Mouse (Mus musculus) midbrain, embryonic 12.5 days (tissue): ENCODE measurements around the gene Trub1. TPM values are rescaled to one million over a fixed set of nuclear protein-coding genes. Genes with fewer than 3 reads are reported as not detected.

Source experiments
- ATAC-seq: fragments of 200-750 bp; cut with Nextera tagmentation; 2 replicates; pipeline ENCODE4 v1.8.0; 2017; ENCODE audit warnings: low read depth, moderate TSS enrichment, moderate library complexity; ENCODE audit not compliant: low FRiP score
- H3K27ac ChIP-seq: fragments of 300-500 bp; sonication (generic); replicated peaks from 2 replicates; pipeline ENCODE4 v1.5.1; 2016; ENCODE audit warnings: mild to moderate bottlenecking
- H3K27me3 ChIP-seq: fragments of 300-500 bp; sonication (generic); 2 replicates; pipeline ENCODE4 v1.6.1; 2016; ENCODE audit warnings: mild to moderate bottlenecking
- H3K36me3 ChIP-seq: fragments of 300-500 bp; sonication (generic); 2 replicates; pipeline ENCODE4 v1.6.1; 2016
- H3K4me1 ChIP-seq: fragments of 300-500 bp; sonication (generic); 2 replicates; pipeline ENCODE4 v1.6.1; 2016
- H3K4me2 ChIP-seq: fragments of 300-500 bp; sonication (generic); replicated peaks from 2 replicates; pipeline ENCODE4 v1.6.1; 2016; ENCODE audit warnings: mild to moderate bottlenecking, moderate library complexity
- H3K4me3 ChIP-seq: fragments of 300-500 bp; sonication (generic); 2 replicates; pipeline ENCODE4 v1.5.1; 2016; ENCODE audit warnings: mild to moderate bottlenecking
- H3K9ac ChIP-seq: fragments of 300-500 bp; sonication (generic); replicated peaks from 2 replicates; pipeline ENCODE4 v1.6.1; 2016; ENCODE audit warnings: mild to moderate bottlenecking, moderate library complexity
- H3K9me3 ChIP-seq: fragments of 300-500 bp; sonication (generic); 2 replicates; pipeline ENCODE4 v1.6.1; 2016; ENCODE audit warnings: mild to moderate bottlenecking
- WGBS: fragments of 180-500 bp; shearing (Covaris S2); methylation state at CpG from one replicate; pipeline ENCODE4 v1.1.7; 2016; 5-methylcytosine and 5-hydroxymethylcytosine counted together
- polyA plus RNA-seq: library from polyadenylated mRNA; unstranded; fragments of >200 nt; fragmentation: Nextera tagmentation; extraction: Ambion mirVana; gene quantifications from 2 replicates; pipeline ENCODE4 v1.2.1, GENCODE M21; 2016

The Trub1 gene
- polyA plus RNA-seq, 1 experiment from 2014 or later: 21.3 TPM

- 58% methylated on average over 8 of the region's 8 CpGs for WGBS
- ATAC-seq: no peak
- Histone ChIP-seq H3K36me3 (no peaks in the 10 kb centered on the region), H3K27ac (peak overlapping the region; percentile 25; the same call in 1 of the 2 replicates), H3K9ac (no peak overlapping the region), H3K9me3 (no peaks in the 10 kb centered on the region), H3K4me3 (no peak overlapping the region), H3K4me2 (no peak overlapping the region), H3K4me1 (peaks cover 21% of the 10 kb centered on the region), H3K27me3 (no peaks in the 10 kb centered on the region)
These were observed 24.6 kb downstream of the Trub1 start for GRCm38 (mm10) chr19:57477310-57477709.

DNA sequence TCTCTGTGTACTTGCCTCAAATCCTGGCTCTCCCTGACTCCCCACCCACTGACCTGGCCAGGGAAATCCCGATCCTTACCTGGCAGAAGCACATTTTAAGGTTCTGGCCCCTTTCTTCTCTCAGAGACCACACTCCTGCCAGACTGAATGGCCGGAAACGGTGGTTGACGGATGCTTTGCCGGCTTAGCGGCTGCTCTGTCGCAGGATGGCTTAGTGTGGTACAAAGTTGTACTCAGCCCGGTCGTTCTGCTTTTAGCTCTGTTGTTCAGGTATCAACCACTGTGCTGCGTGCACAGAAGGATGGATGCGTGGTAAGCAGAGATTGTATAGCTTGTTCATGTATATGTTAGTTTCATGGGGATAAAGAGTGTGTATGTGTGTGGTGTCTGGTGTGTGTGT is 25.3 kb downstream of the Trub1 start:
- WGBS: 85% methylated on average over 11 of the region's 11 CpGs
- no peak overlapping the region for H3K27ac ChIP-seq

GRCm38 (mm10) chr19:57479886-57480655 is 27.4 kb downstream of the Trub1 start:
- H3K4me1 ChIP-seq: peaks cover 16% of the 10 kb centered on the region
- no peak overlapping the region for H3K4me2 ChIP-seq
- no peak overlapping the region for H3K4me3 ChIP-seq
- H3K27ac ChIP-seq: peak overlapping the region; percentile 54
- no peaks in the 10 kb centered on the region for H3K9me3 ChIP-seq
- ATAC-seq: no peak
- H3K27me3 ChIP-seq: no peaks in the 10 kb centered on the region
- no peak overlapping the region for H3K9ac ChIP-seq
- WGBS: 80% methylated on average over 8 of the region's 8 CpGs
- no peaks in the 10 kb centered on the region for H3K36me3 ChIP-seq

More for the DNA sequence above, 25.3 kb downstream of the Trub1 start:
- Histone ChIP-seq H3K36me3 (no peaks in the 10 kb centered on the region), H3K9me3 (no peaks in the 10 kb centered on the region), H3K4me2 (no peak overlapping the region), H3K4me1 (peaks cover 21% of the 10 kb centered on the region), H3K27me3 (no peaks in the 10 kb centered on the region), H3K4me3 (no peak overlapping the region), H3K9ac (no peak overlapping the region)
- ATAC-seq: no peak

DNA sequence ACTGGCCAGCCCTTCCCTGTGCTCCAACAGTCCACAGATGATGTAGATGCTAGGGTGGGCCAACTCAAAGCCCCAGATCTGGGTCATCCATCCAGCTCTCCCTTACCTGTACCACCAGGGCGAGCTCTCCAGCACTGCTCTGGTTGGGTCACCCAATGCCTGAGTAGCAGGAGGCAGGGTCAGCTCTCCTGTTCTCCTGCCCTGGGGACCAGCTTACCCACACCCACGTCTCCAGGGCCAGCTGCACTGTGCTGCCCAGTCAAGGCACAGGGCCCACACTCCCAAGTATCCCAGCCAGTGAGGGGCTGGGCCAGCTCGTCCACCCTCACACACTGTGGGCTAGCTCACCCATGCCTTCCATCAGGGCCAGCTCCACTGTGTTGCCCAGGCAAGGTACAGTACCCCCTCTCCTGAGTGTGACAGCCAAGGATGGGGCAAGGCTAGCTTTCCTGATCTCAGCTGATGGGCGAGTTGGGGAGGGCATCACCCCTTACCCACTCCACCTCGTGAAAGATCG is 29.1 kb downstream of the Trub1 start:
- no peak for ATAC-seq
- whole genome bisulfite sequencing: 96% methylated on average over 6 of the region's 6 CpGs
- H3K9ac ChIP-seq: no peak overlapping the region

DNA sequence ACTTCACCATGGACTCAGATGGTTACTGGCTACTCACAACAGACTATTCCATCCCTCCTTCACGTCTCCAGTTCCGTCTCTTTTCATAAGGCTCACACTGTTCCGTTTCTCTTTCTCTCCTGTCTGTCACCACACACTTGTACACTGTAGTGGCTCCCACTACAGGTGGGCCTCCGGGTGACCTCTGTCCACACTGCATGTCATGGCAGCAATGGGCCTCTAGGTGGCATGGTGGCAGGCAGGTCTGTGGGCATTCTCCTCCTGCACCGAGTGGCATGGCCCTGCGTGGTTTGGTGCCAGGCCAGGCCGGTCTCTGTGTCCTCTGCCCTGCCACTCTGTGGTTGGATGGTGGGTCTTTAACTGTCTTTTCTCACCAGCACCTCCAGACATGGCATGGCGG is 30.1 kb downstream of the Trub1 start:
- H3K4me1 ChIP-seq: peaks cover 6% of the 10 kb centered on the region
- ATAC-seq: no peak
- no peak overlapping the region for H3K4me2 ChIP-seq
- H3K4me3 ChIP-seq: no peak overlapping the region
- H3K9me3 ChIP-seq: no peaks in the 10 kb centered on the region
- 85% methylated on average over 8 of the region's 8 CpGs for WGBS
- H3K36me3 ChIP-seq: no peaks in the 10 kb centered on the region
- no peaks in the 10 kb centered on the region for H3K27me3 ChIP-seq
- no peak overlapping the region for H3K9ac ChIP-seq
- H3K27ac ChIP-seq: no peak overlapping the region

More for the DNA sequence above, 29.1 kb downstream of the Trub1 start:
- Histone ChIP-seq H3K27ac (no peak overlapping the region), H3K36me3 (no peaks in the 10 kb centered on the region), H3K4me2 (no peak overlapping the region), H3K4me1 (peaks cover 13% of the 10 kb centered on the region), H3K4me3 (no peak overlapping the region), H3K9me3 (no peaks in the 10 kb centered on the region), H3K27me3 (no peaks in the 10 kb centered on the region)

DNA sequence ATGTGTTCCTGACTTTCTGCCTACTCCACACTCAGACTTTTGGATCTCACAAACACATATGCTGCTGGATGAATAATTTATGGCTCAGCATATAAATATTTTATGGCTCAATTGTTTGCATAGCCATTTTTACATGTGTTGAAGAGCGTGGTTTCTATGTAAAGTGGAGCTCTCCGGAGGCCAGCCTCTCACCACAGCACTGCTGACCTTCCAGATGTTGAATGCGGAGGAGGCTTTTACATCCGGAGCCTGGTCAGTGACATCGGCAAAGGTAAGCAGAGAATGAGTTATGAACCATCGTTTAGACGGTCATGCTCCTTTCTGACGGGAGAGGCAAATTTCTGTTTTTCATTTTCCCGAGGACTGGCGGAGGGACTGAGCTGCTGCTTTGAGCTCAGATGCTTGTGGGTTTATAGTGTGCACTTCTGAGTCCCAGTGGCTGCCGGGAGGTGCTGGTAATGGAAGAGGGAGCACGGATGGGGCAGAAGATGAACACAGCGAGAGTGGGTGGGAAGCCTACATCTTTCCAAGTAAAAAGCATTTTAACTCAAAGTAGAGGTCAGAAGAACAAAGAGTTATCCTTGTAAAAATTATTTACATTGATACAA is 34.4 kb downstream of the Trub1 start:
- WGBS: 79% methylated on average over 13 of the region's 13 CpGs
- Histone ChIP-seq H3K9me3 (no peaks in the 10 kb centered on the region), H3K4me2 (no peak overlapping the region), H3K36me3 (no peaks in the 10 kb centered on the region), H3K4me1 (peaks cover 4% of the 10 kb centered on the region; the same call in 1 of the 2 replicates), H3K27me3 (no peaks in the 10 kb centered on the region), H3K9ac (no peak overlapping the region), H3K27ac (peak overlapping the region; percentile 60; the same call in 1 of the 2 replicates), H3K4me3 (no peak overlapping the region)
- no peak for ATAC-seq

- Histone ChIP-seq H3K4me1 (peaks cover 4% of the 10 kb centered on the region; the same call in 1 of the 2 replicates), H3K4me3 (no peak overlapping the region), H3K27me3 (no peaks in the 10 kb centered on the region), H3K27ac (no peak overlapping the region), H3K9me3 (no peaks in the 10 kb centered on the region), H3K36me3 (no peaks in the 10 kb centered on the region), H3K4me2 (no peak overlapping the region), H3K9ac (no peak overlapping the region)
- WGBS: 85% methylated on average over 7 of the region's 7 CpGs
- ATAC-seq: no peak
These were observed 36.8 kb downstream of the Trub1 start for GRCm38 (mm10) chr19:57489527-57489926.

DNA sequence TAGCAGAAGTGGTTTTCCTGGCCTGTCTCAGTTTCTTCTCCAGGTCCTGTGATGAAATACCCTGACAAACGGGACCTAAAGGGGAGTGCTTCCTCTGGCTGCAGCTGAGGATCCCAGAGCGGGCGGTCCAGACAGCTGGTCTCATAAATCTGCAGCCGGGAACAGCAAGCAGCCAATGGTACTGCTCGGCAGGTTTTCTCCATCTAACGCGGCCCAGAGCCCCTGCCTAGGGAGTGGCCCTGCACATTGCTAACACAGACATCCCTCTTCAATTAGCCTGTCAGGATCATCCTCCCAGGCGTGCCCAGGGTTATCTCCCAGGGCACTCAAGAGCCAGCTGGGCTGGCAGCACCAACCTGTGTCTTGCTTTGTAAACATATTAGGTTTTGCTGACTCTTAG is 38.3 kb downstream of the Trub1 start:
- 37% methylated on average over 8 of the region's 8 CpGs for WGBS

DNA sequence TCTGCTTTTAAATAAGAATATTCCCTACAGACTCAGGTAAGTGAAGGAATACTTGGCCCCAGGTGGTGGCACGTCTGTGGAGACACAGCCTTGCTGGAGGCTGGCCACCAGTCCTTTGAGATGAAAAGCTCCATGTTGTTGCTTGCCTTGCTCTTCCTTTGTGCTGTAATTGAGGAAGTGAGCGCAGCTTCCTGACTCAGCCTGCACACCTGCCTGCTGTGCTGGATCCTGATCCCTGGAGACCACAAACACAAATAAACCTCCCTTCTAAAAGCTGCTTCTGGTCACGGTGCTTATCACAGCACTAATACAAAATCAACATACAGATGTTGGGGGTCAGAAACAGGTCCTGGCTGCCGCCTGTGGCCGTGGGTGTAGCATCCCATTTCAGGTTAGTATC is 41.3 kb downstream of the Trub1 start:
- Histone ChIP-seq H3K9me3 (no peaks in the 10 kb centered on the region), H3K4me3 (no peak overlapping the region), H3K9ac (no peak overlapping the region), H3K27ac (no peak overlapping the region), H3K36me3 (no peaks in the 10 kb centered on the region), H3K4me1 (peaks cover 4% of the 10 kb centered on the region; the same call in 1 of the 2 replicates), H3K27me3 (no peaks in the 10 kb centered on the region), H3K4me2 (no peak overlapping the region)
- WGBS: 84% methylated on average over 5 of the region's 5 CpGs
- ATAC-seq: no peak

More for the DNA sequence above, 38.3 kb downstream of the Trub1 start:
- Histone ChIP-seq H3K27me3 (no peaks in the 10 kb centered on the region), H3K27ac (peak overlapping the region; percentile 64), H3K4me2 (no peak overlapping the region), H3K9ac (no peak overlapping the region), H3K4me1 (peaks cover 4% of the 10 kb centered on the region; the same call in 1 of the 2 replicates), H3K4me3 (no peak overlapping the region), H3K9me3 (no peaks in the 10 kb centered on the region), H3K36me3 (no peaks in the 10 kb centered on the region)
- ATAC-seq: peak; percentile 47; the same call in 1 of the 2 replicates

DNA sequence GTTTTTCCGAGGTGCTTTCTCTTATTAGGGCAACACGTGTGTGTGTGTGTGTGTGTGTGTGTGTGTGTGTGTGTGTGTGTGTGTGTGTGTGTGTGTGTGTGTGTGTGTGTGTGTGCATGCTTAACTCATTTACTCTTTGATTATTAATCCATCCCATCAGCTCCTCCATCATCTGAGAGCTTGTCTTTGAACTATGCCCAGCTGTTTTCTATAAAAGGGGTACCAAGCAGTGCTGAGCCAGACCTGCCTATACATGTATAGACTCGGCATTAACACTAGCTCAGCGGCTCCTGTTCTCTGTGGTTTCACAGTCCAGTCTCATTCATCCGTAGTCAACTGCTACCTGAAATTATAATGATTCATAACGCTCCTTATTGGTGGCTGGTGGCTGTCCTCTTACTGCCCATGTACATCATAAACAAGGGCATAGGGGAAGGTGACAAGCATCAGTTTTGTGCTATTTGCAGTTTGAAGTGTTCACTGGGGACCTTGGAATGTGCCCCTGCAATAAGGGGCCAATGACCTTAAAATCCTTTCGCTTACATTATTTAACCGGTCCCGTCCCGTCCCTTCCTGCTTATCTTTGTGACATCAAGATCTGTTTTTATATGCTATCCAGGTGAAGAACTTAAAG is 45.5 kb downstream of the Trub1 start:
- Histone ChIP-seq H3K4me2 (no peak overlapping the region), H3K9ac (no peak overlapping the region), H3K27me3 (no peaks in the 10 kb centered on the region), H3K9me3 (no peaks in the 10 kb centered on the region), H3K27ac (no peak overlapping the region), H3K4me1 (no peaks in the 10 kb centered on the region), H3K36me3 (no peaks in the 10 kb centered on the region), H3K4me3 (no peak overlapping the region)
- ATAC-seq: no peak
- whole genome bisulfite sequencing: 77% methylated on average over 10 of the region's 10 CpGs

DNA sequence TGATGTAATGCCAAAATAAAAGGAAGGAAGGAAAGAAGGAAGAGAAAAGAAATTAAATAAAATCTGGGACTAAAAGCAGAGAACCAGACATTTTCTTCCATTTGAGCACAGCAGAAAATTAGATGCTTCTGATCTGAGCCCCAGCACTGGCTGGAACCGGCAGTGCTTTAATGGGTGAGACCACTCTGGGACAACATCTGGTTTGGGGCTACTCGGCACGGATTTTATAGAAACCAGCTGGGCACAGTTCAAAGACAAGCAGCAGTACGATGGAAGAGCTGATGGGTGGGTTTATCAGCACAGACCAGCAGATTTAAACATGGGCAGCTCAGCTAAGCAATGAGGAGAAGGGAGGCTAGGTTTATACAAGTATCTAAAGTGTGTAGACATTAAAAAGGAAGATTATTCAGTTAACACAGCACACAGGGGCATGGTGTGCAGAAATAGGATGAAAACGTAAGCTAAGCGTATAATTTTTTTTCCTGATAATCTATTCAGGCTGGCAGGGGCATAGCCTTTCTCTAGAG is 46.2 kb downstream of the Trub1 start:
- H3K4me2 ChIP-seq: no peak overlapping the region
- H3K9me3 ChIP-seq: no peaks in the 10 kb centered on the region
- no peaks in the 10 kb centered on the region for H3K36me3 ChIP-seq
- H3K9ac ChIP-seq: no peak overlapping the region
- H3K4me1 ChIP-seq: no peaks in the 10 kb centered on the region
- H3K4me3 ChIP-seq: no peak overlapping the region
- no peak for ATAC-seq
- 78% methylated on average over 6 of the region's 6 CpGs for WGBS
- no peak overlapping the region for H3K27ac ChIP-seq
- no peaks in the 10 kb centered on the region for H3K27me3 ChIP-seq

GRCm38 (mm10) chr19:57500254-57500653 is 47.5 kb downstream of the Trub1 start:
- Histone ChIP-seq H3K4me3 (no peak overlapping the region), H3K4me1 (peaks cover 1% of the 10 kb centered on the region; the same call in 1 of the 2 replicates), H3K9ac (no peak overlapping the region), H3K27ac (no peak overlapping the region), H3K4me2 (no peak overlapping the region), H3K36me3 (no peaks in the 10 kb centered on the region), H3K9me3 (no peaks in the 10 kb centered on the region), H3K27me3 (no peaks in the 10 kb centered on the region)
- ATAC-seq: no peak
- 95% methylated on average over 5 of the region's 5 CpGs for WGBS
